Mouse (Mus musculus) intestine, embryonic 16.5 days (tissue): ENCODE data around the gene Calm5. TPM values are rescaled to one million over a fixed set of nuclear protein-coding genes. Genes with fewer than 3 reads are reported as not detected.
"Not testable (repeated sequence)": the region's sequence is repeated elsewhere in the genome, so short reads cannot be mapped to it uniquely, and the experiment has no call there.

Experiments used
- ATAC-seq: fragments of 200-750 bp; cut with Nextera tagmentation; 2 replicates; pipeline ENCODE4 v1.8.0; 2017; ENCODE audit warnings: moderate TSS enrichment, moderate library complexity
- H3K27ac ChIP-seq: fragments of 300-500 bp; sonication (generic); 2 replicates; pipeline ENCODE4 v1.5.1; 2014; ENCODE audit warnings: mild to moderate bottlenecking, low read length
- H3K27me3 ChIP-seq: fragments of 300-500 bp; sonication (generic); replicated peaks from 2 replicates; pipeline ENCODE4 v1.6.1; 2014; ENCODE audit warnings: low read length, control low read depth, mixed read lengths; ENCODE audit not compliant: control insufficient read depth, insufficient read depth
- H3K36me3 ChIP-seq: fragments of 300-500 bp; sonication (generic); 2 replicates; pipeline ENCODE4 v1.6.1; 2014; ENCODE audit warnings: low read length, control low read depth; ENCODE audit not compliant: control insufficient read depth, insufficient read depth
- H3K4me1 ChIP-seq: fragments of 300-500 bp; sonication (generic); 2 replicates; pipeline ENCODE4 v1.6.1; 2014; ENCODE audit warnings: low read length, control low read depth, mixed read lengths; ENCODE audit not compliant: control insufficient read depth, insufficient read depth
- H3K4me2 ChIP-seq: fragments of 300-500 bp; sonication (generic); 2 replicates; pipeline ENCODE4 v1.6.1; 2014; ENCODE audit warnings: low read depth, low read length, control low read depth
- H3K4me3 ChIP-seq: fragments of 300-500 bp; sonication (generic); 2 replicates; pipeline ENCODE4 v1.5.1; 2014; ENCODE audit warnings: mild to moderate bottlenecking, low read length
- H3K9ac ChIP-seq: fragments of 300-500 bp; sonication (generic); 2 replicates; pipeline ENCODE4 v1.6.1; 2014; ENCODE audit warnings: low read depth, low read length
- H3K9me3 ChIP-seq: fragments of 300-500 bp; sonication (generic); 2 replicates; pipeline ENCODE4 v1.6.1; 2016; ENCODE audit warnings: low read length, control low read depth; ENCODE audit not compliant: control insufficient read depth
- WGBS: fragments of 180-500 bp; shearing (Covaris S2); extraction: QIAGEN DNeasy Blood & Tissue Kit; methylation state at CpG from one replicate; pipeline ENCODE4 v1.1.7; 2014; 5-methylcytosine and 5-hydroxymethylcytosine counted together
- polyA plus RNA-seq: library from polyadenylated mRNA; unstranded; fragments of >200 nt; fragmentation: Nextera tagmentation; extraction: Ambion mirVana; gene quantifications from 2 replicates; pipeline ENCODE4 v1.2.1, GENCODE M21; 2015

The Calm5 gene
- polyA plus RNA-seq: not detected in 2 replicates

- not testable (repeated sequence) for H3K4me1 ChIP-seq, H3K36me3 ChIP-seq, H3K27ac ChIP-seq, H3K9ac ChIP-seq, H3K4me2 ChIP-seq, H3K27me3 ChIP-seq, ATAC-seq, H3K4me3 ChIP-seq, H3K9me3 ChIP-seq
- 78% methylated on average over 3 of the region's 3 CpGs for WGBS
Measured at GRCm38 (mm10) chr13:3853648-3854333, at the start of gene Calm5. TSS of gene Calm5 (plus strand) at chr13:3854173.

- Histone ChIP-seq H3K4me3 (no peak within 1 kb of the TSS), H3K27ac (no peak within 1 kb of the TSS), H3K4me2 (no peak within 1 kb of the TSS), H3K36me3 (no peaks in the 10 kb centered on the region), H3K9me3 (no peaks in the 10 kb centered on the region), H3K4me1 (peaks cover 4% of the 10 kb centered on the region), H3K27me3 (no peaks in the 10 kb centered on the region), H3K9ac (no peak within 1 kb of the TSS)
- ATAC-seq: no peak
- 86% methylated on average over 13 of the region's 13 CpGs for WGBS
Measured at GRCm38 (mm10) chr13:3804186-3804585, 49.8 kb upstream of the Calm5 start, which contains the start of gene Calml3. TSS of gene Calml3 (minus strand) at chr13:3804316.

- no peak overlapping the region for H3K4me2 ChIP-seq
- no peak for ATAC-seq
- 56% methylated on average over 2 of the region's 2 CpGs for WGBS
Measured at GRCm38 (mm10) chr13:3805132-3805531, 48.8 kb upstream of the Calm5 start.

GRCm38 (mm10) chr13:3805638-3806037 is 48.3 kb upstream of the Calm5 start:
- peak; percentile 60 for ATAC-seq
- WGBS: 51% methylated on average over 5 of the region's 5 CpGs
- H3K27me3 ChIP-seq: no peaks in the 10 kb centered on the region
- no peaks in the 10 kb centered on the region for H3K36me3 ChIP-seq
- H3K4me3 ChIP-seq: no peak overlapping the region
- H3K9ac ChIP-seq: no peak overlapping the region
- no peak overlapping the region for H3K4me2 ChIP-seq
- no peaks in the 10 kb centered on the region for H3K9me3 ChIP-seq
- H3K4me1 ChIP-seq: peaks cover 4% of the 10 kb centered on the region
- no peak overlapping the region for H3K27ac ChIP-seq

More at GRCm38 (mm10) chr13:3805132-3805531, 48.8 kb upstream of the Calm5 start:
- Histone ChIP-seq H3K4me3 (no peak overlapping the region), H3K9me3 (no peaks in the 10 kb centered on the region), H3K27me3 (no peaks in the 10 kb centered on the region), H3K4me1 (peaks cover 4% of the 10 kb centered on the region), H3K27ac (no peak overlapping the region), H3K9ac (no peak overlapping the region), H3K36me3 (no peaks in the 10 kb centered on the region)

- no peak overlapping the region for H3K4me2 ChIP-seq
- H3K4me3 ChIP-seq: no peak overlapping the region
- H3K4me1 ChIP-seq: peaks cover 4% of the 10 kb centered on the region
- no peak overlapping the region for H3K27ac ChIP-seq
- H3K9ac ChIP-seq: no peak overlapping the region
- H3K36me3 ChIP-seq: no peaks in the 10 kb centered on the region
- H3K27me3 ChIP-seq: no peaks in the 10 kb centered on the region
- no peak for ATAC-seq
- H3K9me3 ChIP-seq: no peaks in the 10 kb centered on the region
- WGBS: 79% methylated on average over 7 of the region's 7 CpGs
Measured at GRCm38 (mm10) chr13:3807131-3807827, 46.7 kb upstream of the Calm5 start.

- ATAC-seq: peak; percentile 87
- Histone ChIP-seq H3K4me1 (no peaks in the 10 kb centered on the region; the same call in 1 of the 2 replicates), H3K9ac (no peak overlapping the region), H3K4me3 (no peak overlapping the region), H3K27ac (no peak overlapping the region), H3K27me3 (no peaks in the 10 kb centered on the region), H3K4me2 (no peak overlapping the region), H3K36me3 (no peaks in the 10 kb centered on the region), H3K9me3 (no peaks in the 10 kb centered on the region)
- WGBS: 61% methylated on average over 5 of the region's 5 CpGs
Measured at GRCm38 (mm10) chr13:3818012-3818739, 35.8 kb upstream of the Calm5 start.

GRCm38 (mm10) chr13:3818740-3819076 is 35.3 kb upstream of the Calm5 start:
- Histone ChIP-seq H3K9ac (no peak overlapping the region), H3K27me3 (no peaks in the 10 kb centered on the region), H3K4me2 (no peak overlapping the region), H3K27ac (no peak overlapping the region), H3K36me3 (no peaks in the 10 kb centered on the region), H3K9me3 (no peaks in the 10 kb centered on the region), H3K4me1 (no peaks in the 10 kb centered on the region; the same call in 1 of the 2 replicates), H3K4me3 (no peak overlapping the region)
- peak; percentile 52 for ATAC-seq
- 64% methylated on average over 2 of the region's 2 CpGs for WGBS

GRCm38 (mm10) chr13:3822105-3822504 is 31.9 kb upstream of the Calm5 start:
- no peak overlapping the region for H3K4me3 ChIP-seq
- H3K4me2 ChIP-seq: no peak overlapping the region
- no peaks in the 10 kb centered on the region for H3K9me3 ChIP-seq
- no peak overlapping the region for H3K27ac ChIP-seq
- no peak overlapping the region for H3K9ac ChIP-seq
- no peaks in the 10 kb centered on the region for H3K27me3 ChIP-seq
- ATAC-seq: peak; percentile 34; the same call in 1 of the 2 replicates
- no peaks in the 10 kb centered on the region; the same call in 1 of the 2 replicates for H3K4me1 ChIP-seq
- 51% methylated on average over 4 of the region's 4 CpGs for WGBS
- H3K36me3 ChIP-seq: no peaks in the 10 kb centered on the region

- Histone ChIP-seq H3K4me3 (no peak overlapping the region), H3K4me1 (no peaks in the 10 kb centered on the region; the same call in 1 of the 2 replicates), H3K9ac (no peak overlapping the region), H3K36me3 (no peaks in the 10 kb centered on the region), H3K9me3 (no peaks in the 10 kb centered on the region), H3K27ac (no peak overlapping the region), H3K4me2 (no peak overlapping the region), H3K27me3 (no peaks in the 10 kb centered on the region)
- no peak for ATAC-seq
Measured at GRCm38 (mm10) chr13:3825726-3826125, 28.2 kb upstream of the Calm5 start.
